Comparison of ENCODE assay signal across 9 mouse cellular contexts in the genomic region with DNA sequence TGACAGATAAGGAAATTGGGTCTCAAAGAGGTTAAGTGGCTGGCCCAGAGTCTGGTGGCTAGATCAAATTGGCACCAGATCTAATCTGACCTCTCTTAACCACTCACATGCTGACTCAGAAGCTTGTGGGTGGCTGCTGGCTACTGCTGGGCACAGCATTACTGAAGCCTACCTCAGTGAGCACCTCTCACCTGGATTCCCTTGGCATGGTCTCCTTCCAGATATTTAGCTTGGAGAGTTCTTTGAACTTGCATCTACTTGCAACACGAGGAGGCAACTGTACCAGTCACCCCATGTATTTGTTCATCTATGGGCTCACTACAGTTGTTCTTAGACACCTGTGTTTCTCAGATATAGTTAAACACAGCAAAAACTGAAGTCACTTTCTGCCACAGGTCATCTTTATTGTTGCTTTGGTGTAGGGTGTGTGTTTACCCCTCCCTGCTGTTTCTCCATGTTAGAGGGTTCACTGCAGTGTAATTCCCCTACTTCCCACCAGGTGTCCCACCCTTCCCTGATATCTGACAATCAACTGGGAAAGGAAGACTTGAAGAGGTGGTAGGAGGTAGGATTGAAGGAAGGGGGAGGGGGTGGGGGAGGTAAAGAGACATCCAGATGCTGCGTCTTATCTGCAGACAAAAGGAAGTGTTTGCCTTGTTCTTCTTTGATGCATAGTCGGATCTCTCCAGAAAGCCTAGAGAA.
DNase-seq lines count a peak whose midpoint lies in the region; ATAC-seq lines count a peak whose summit lies in the region.
"Had no signal": no experiment of that assay in that cellular context is flagged by ENCODE, and none has a peak within 500 bp of the region (broad histone marks: within the 10 kb centered on the region; RNA-seq: fewer than 3 reads in every experiment).

No protein-coding gene starts in this region.

- H3K4me3 ChIP-seq in embryonic facial prominence, embryonic 14.5 days (ENCODE audit: low read depth, low read length): no peak overlapping the region
- H3K4me3 ChIP-seq in hindbrain, embryonic 13.5 days: no peak overlapping the region
- H3K4me3 ChIP-seq: liver, embryonic 15.5 days had no signal

- H3K36me3 ChIP-seq in embryonic facial prominence, embryonic 14.5 days (ENCODE audit: control insufficient read depth, insufficient read depth, low read length): no peaks in the 10 kb centered on the region
- H3K36me3 ChIP-seq in hindbrain, embryonic 13.5 days: no peaks in the 10 kb centered on the region
- no peaks in the 10 kb centered on the region for H3K36me3 ChIP-seq in splenic B cell, adult 2 months (ENCODE audit: control insufficient read depth, insufficient read depth, low read length, poor library complexity, severe bottlenecking)
- H3K36me3 ChIP-seq: liver, embryonic 15.5 days had no signal

- DNase-seq in CD4-positive, CD25-positive, alpha-beta regulatory T cell, adult 2 months (ENCODE audit: low read depth, low spot score): peak; percentile 25
- peak; percentile 51 to 61 for DNase-seq in adrenal gland, postnatal 36 days
- peak; percentile 60 for DNase-seq in embryonic facial prominence, embryonic 14.5 days (ENCODE audit: low spot score)
- DNase-seq in layer of hippocampus, postnatal 25 days (ENCODE audit: extremely low spot score in 1 of 2, low spot score in 1 of 2): peak; percentile 30 to 77
- DNase-seq in splenic B cell, adult 2 months (ENCODE audit: low read depth, low spot score): peak; percentile 9

- no peak overlapping the region for H3K4me2 ChIP-seq in embryonic facial prominence, embryonic 14.5 days (ENCODE audit: low read depth, low read length)
- H3K4me2 ChIP-seq in hindbrain, embryonic 13.5 days: no peak overlapping the region
- H3K4me2 ChIP-seq: liver, embryonic 15.5 days had no signal

- H3K27me3 ChIP-seq in embryonic facial prominence, embryonic 14.5 days (replicated peaks; ENCODE audit: control insufficient read depth, insufficient read depth, low read length): no peaks in the 10 kb centered on the region
- H3K27me3 ChIP-seq in hindbrain, embryonic 13.5 days: no peaks in the 10 kb centered on the region
- H3K27me3 ChIP-seq in splenic B cell, adult 2 months (ENCODE audit: control insufficient read depth, insufficient read depth, low read length, poor library complexity, severe bottlenecking): no peaks in the 10 kb centered on the region

- H3K9ac ChIP-seq in embryonic facial prominence, embryonic 14.5 days (ENCODE audit: low read depth, low read length): no peak overlapping the region
- H3K9ac ChIP-seq in hindbrain, embryonic 13.5 days: no peak overlapping the region
- H3K9ac ChIP-seq: liver, embryonic 15.5 days had no signal

- no peak for ATAC-seq in CD4-positive, CD25-positive, alpha-beta regulatory T cell, adult 4 months
- ATAC-seq in embryonic facial prominence, embryonic 14.5 days (ENCODE audit: low read depth): peak; percentile 39; the same call in 1 of the 2 replicates
- peak; percentile 63 for ATAC-seq in hindbrain, embryonic 13.5 days (ENCODE audit: low FRiP score)
- peak; percentile 79 for ATAC-seq in megakaryocyte progenitor cell, adult 5-6 weeks (replicated peaks; ENCODE audit: poor library complexity)

- no peak overlapping the region for H3K27ac ChIP-seq in embryonic facial prominence, embryonic 14.5 days (replicated peaks; ENCODE audit: low read depth, low read length)
- no peak overlapping the region for H3K27ac ChIP-seq in hindbrain, embryonic 13.5 days
- H3K27ac ChIP-seq: liver, embryonic 15.5 days had no signal

- H3K9me3 ChIP-seq in embryonic facial prominence, embryonic 14.5 days (ENCODE audit: control insufficient read depth, low read length): no peaks in the 10 kb centered on the region
- H3K9me3 ChIP-seq in hindbrain, embryonic 13.5 days: no peaks in the 10 kb centered on the region
- H3K9me3 ChIP-seq: liver, embryonic 15.5 days had no signal

- WGBS in embryonic facial prominence, embryonic 14.5 days: 27% methylated on average over 3 of the region's 3 CpGs
- WGBS in hindbrain, embryonic 13.5 days: 35% methylated on average over 3 of the region's 3 CpGs

- H3K4me1 ChIP-seq in embryonic facial prominence, embryonic 14.5 days (ENCODE audit: control insufficient read depth, insufficient read depth, low read length): no peaks in the 10 kb centered on the region
- peaks cover 14% of the 10 kb centered on the region for H3K4me1 ChIP-seq in hindbrain, embryonic 13.5 days (replicated peaks)

Comparison
In these comparisons a context has a peak if more than half of its experiments do, and no peak if none do; other contexts are left out.
1. DNase-seq: peak in every context shown above with its lines; median percentile 60 in embryonic facial prominence, embryonic 14.5 days; 56 in adrenal gland, postnatal 36 days; 54 in layer of hippocampus, postnatal 25 days; 25 in CD4-positive, CD25-positive, alpha-beta regulatory T cell, adult 2 months; 9 in splenic B cell, adult 2 months.